Mouse (Mus musculus) brain, adult 2 months (tissue): ENCODE results near the gene Gm28044.
"Not testable (repeated sequence)": the region's sequence is repeated elsewhere in the genome, so short reads cannot be mapped to it uniquely, and the experiment has no call there.

Experiments
- DNase-seq: peaks from one replicate; pipeline ENCODE4 v3.0.0; 2011; ENCODE audit warnings: low read depth, low spot score

Gm28044 gene

GRCm38 (mm10) chr13:67360131-67360744 lies at the start of gene Gm28044, which contains the start of gene Zfp953:
Gm28044 (minus strand) TSS chr13:67360536.
Zfp953 (minus strand) TSS chr13:67360605.
- DNase-seq: peak; percentile 97

DNA sequence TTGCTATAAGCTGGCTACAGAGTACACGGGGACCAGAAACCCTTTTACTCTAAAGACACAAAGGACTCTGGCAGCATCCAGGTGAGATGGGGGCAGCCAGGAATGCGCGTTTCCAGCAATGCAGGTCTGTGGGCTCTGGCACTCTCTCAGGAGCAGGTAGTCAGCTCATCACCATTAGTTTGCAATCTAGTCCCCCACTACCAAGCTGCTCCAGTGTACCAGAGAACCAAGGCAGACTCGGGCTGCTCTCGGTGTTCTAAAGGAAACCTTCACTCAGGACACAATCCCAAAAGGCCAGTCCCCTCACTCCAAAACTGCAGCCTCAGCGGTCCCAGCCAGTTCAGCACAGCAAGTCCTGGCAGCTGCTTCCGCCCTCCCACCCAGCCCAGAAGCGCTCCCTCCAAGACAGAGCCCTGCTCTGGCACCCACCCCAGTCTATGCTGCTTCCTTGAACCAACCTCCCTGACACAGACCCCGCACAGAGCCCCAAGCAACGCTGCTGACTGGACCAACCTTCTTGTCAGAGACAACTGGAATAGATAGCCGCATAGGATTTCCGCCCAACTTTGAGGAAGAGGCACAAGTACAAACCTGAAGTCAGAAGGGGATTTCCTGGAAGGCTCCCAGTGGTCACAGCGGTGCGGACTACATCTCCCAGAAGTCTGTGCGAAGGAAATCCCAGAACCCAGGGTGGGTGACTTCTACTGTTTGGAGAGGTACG lies 39.0 kb upstream of the Gm28044 start, which contains the start of gene Zfp429:
Gene Zfp429, minus strand, starts transcription at position 637 of the 721 bp plus-strand sequence.
- peak; percentile 83 for DNase-seq

- DNase-seq: not testable (repeated sequence)
These were observed 15.9 kb upstream of the Gm28044 start for GRCm38 (mm10) chr13:67376255-67376654.

DNA sequence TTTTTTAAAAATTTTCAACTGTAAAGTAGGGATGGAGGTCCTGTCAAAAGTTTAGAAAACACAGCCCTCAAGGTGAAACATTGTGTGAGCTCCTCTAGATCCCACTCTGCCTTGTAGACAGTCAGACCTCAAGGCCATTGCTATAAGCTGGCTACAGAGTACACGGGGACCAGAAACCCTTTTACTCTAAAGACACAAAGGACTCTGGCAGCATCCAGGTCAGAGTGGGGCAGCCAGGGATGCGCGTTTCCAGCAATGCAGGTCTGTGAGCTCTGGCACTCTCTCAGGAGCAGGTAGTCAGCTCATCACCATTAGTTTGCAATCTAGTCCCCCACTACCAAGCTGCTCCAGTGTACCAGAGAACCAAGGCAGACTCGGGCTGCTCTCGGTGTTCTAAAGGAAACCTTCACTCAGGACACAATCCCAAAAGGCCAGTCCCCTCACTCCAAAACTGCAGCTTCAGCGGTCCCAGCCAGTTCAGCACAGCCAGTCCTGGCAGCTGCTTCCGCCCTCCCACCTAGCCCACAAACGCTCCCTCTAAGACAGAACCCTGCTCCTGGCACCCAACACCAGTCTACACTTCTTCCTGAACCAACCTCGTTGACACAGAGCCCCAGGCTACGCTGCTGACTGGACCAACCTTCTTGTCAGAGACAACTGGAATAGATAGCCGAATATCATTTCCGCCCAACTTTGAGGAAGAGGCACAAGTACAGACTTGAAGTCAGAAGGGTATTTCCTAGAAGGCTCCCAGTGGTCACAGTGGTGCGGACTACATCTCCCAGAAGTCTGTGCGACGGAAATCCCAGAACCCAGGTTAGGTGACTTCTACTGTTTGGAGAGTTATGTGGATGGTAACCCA lies 14.9 kb upstream of the Gm28044 start, which contains the start of the genes Gm28041 and Zfp456:
Gene Gm28041, minus strand, starts transcription at position 684 of the 862 bp plus-strand sequence.
Gene Zfp456, minus strand, starts transcription at position 761 of the 862 bp plus-strand sequence.
- DNase-seq: peak; percentile 76

DNA sequence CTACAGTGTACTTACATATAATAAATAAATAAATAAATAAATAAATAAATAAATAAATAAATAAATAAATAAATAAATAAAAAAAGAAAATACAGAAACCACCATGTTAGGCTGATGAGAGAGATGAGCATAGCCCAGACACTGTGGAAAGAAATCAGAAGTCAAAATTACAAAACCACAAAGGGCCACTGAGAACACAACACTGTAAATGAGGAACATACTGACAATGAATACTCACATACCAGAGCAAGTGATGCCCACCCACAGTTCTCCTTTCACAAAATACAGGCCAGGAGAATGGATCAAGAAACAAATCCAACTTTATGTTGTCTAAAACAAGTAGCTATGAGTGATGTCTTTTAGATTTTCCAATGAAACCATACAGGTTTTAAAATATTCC lies 8.5 kb downstream of the Gm28044 start:
- DNase-seq: no peak

DNA sequence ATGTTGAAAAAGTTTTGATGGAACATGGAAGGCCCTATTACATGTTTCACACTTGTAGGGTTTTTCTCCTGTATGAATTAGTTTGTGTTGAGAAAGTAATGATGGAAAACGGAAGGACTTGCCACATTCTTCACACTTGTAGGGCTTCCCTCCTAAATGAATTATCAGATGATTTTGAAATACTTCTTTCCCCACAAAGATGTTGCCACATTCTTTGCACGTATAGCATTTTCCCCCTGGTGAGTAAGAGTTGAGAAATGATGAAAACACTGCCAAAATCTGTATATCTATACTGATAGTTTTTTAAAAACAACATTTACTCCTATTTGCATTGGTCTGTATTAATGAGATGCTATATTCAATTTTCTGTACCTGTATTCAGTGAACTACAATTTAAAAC lies 16.9 kb downstream of the Gm28044 start:
- no peak for DNase-seq

- DNase-seq: peak; percentile 1
These were observed 27.5 kb downstream of the Gm28044 start for GRCm38 (mm10) chr13:67332877-67333276.

GRCm38 (mm10) chr13:67332019-67332724 lies 28.2 kb downstream of the Gm28044 start, which contains the start of gene Zfp595:
Zfp595 (minus strand) TSS chr13:67332570.
- DNase-seq: peak; percentile 97

DNA sequence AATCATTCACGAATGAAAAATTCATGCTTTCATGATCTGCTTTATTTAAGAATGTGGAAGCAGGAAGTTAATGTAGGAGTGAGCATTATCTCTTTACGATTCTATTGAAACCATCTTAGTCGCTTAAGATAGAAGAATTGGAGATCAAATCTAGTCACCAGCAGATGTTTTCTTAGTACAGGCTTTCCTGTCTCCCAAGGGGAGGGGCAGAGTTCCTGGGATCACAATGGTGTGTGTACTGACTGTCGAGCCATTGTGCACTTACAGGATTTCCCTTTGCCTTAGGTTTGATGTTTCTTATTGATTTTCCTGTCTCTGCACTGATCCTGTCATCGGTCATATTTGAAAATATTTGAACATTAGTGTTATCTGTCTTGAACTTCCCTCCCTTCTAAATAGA lies 53.6 kb downstream of the Gm28044 start:
- DNase-seq: peak; percentile 12

DNA sequence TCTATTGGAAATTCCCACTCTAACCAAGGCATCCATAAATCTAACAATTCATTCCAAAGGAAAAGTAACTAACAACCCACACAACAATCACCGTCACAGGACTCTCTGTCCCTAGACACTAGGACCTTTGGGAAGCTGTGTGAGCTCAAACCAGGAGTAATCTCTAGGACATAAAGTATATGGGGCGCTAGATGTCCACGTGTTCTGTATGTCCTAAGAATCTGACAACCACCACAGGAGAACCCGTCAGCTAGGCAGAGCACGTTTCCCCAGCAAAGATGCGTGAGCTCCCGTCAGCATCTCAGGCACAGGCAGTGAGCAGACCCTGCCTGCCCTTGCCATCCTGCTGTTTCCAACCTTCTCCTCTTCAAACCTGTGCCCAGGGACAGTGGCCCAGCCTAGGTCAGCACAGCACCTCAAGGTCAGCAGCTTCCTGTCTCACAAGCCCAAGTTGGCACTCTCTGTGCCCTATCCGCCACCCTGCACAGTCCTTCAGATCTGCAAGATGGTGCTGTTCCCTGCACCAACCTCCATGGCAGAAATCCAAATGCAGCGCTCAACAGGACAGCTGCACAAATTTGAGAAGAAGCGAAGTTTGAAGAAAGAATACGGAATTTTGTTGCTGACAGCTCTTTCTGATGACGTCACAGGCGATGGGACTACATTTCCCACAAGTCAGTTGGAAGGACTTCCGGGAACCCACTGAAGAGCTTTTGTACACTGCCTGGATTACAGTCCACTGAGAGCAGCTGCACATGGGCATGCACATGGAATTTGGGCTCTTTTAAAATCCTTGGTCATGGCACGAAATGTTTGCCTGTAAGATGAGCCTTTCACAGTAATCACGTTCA lies 54.3 kb downstream of the Gm28044 start, which contains the start of gene Zfp457:
Gene Zfp457, minus strand, starts transcription at position 664 of the 851 bp plus-strand sequence.
- DNase-seq: peak; percentile 98

DNA sequence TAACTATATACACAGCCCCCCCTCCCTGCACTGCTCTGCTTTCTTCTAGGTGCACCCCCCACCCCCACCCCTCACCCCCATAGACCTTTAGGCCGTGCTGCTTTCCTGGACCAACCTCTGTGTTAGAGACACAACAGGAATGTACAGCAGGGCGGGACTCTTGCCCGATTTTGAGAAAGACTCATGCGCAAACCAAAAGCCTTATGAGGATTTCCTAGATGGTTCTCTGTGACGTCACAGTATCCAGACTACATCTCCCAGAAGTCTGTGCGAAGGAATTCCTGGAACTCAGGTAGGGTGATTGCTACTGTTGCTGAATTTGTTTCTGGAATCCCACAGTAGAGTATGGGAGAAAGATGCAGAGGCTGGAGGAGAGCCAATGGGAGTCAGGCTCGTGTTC lies 82.0 kb downstream of the Gm28044 start, which contains the start of gene Zfp458:
Gene Zfp458, minus strand, starts transcription at position 153 of the 400 bp plus-strand sequence.
- DNase-seq: peak; percentile 63

DNA sequence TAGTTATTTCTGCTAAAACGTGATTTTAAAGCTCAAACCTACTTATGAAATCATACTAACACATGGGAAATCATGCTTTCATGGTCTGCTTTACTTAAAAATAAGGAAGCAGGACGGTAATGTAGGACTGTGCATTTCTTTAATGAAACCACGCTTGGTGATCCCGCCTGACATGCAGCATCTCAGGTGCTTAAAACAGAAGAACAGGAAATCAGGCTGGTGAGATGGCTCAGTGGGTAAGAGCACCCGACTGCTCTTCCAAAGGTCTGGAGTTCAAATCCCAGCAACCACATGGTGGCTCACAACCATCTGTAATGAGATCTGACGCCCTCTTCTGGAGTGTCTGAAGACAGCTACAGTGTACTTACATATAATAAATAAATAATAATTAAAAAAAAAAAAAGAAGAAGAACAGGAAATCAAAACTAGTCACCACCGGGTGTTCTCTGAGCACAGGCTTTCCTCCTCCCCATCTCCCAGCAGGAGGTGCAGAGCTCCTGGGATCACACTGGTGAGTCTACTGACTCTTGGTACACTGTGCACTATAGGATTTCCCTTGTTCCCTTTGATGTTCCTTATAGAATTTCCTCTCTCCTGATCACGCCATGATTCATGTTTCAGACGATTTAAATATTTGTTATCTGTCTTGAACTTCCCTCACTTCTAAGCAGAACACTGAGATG lies 90.8 kb downstream of the Gm28044 start:
- peak; percentile 23 for DNase-seq

- peak; percentile 97 for DNase-seq
These were observed 91.6 kb downstream of the Gm28044 start for GRCm38 (mm10) chr13:67268568-67269369.
